32 mouse cellular contexts compared by ENCODE assay signal in genomic region chr4:156069701-156070100, GRCm38 (mm10). TPM values are rescaled to one million over a fixed set of nuclear protein-coding genes. Genes with fewer than 3 reads are reported as not detected.
DNase-seq lines count a peak whose midpoint lies in the region; ATAC-seq lines count a peak whose summit lies in the region.
"Had no signal": no experiment of that assay in that cellular context is flagged by ENCODE, and none has a peak within 500 bp of the region (broad histone marks: within the 10 kb centered on the region; RNA-seq: fewer than 3 reads in every experiment).

No protein-coding gene starts in this region.

- WGBS in forebrain, embryonic 12.5 days: 88% methylated on average over 8 of the region's 8 CpGs
- WGBS in forebrain, embryonic 14.5 days: 91% methylated on average over 8 of the region's 8 CpGs

- H3K9me3 ChIP-seq in forebrain, embryonic 12.5 days: no peaks in the 10 kb centered on the region
- H3K9me3 ChIP-seq in forebrain, embryonic 14.5 days (replicated peaks; ENCODE audit: control insufficient read depth, low read length): no peaks in the 10 kb centered on the region
- H3K9me3 ChIP-seq: forebrain, embryonic 15.5 days; G1E; heart, embryonic 12.5 days; kidney, embryonic 15.5 days; lung, embryonic 15.5 days; midbrain, embryonic 15.5 days; neural tube, embryonic 12.5 days; stomach, embryonic 15.5 days had no signal

- H3K9ac ChIP-seq in forebrain, embryonic 12.5 days: no peak overlapping the region
- no peak overlapping the region for H3K9ac ChIP-seq in forebrain, embryonic 14.5 days (ENCODE audit: low read length)
- H3K9ac ChIP-seq: heart, embryonic 12.5 days; kidney, embryonic 15.5 days; liver, embryonic 14.5 days; lung, embryonic 15.5 days; midbrain, embryonic 15.5 days; neural tube, embryonic 12.5 days; stomach, embryonic 15.5 days had no signal

- H3K27me3 ChIP-seq in forebrain, embryonic 12.5 days: no peaks in the 10 kb centered on the region
- no peaks in the 10 kb centered on the region for H3K27me3 ChIP-seq in forebrain, embryonic 14.5 days (replicated peaks; ENCODE audit: control insufficient read depth, insufficient read depth, low read length)
- H3K27me3 ChIP-seq: forebrain, embryonic 15.5 days; heart, embryonic 12.5 days; kidney, embryonic 15.5 days; lung, embryonic 15.5 days; midbrain, embryonic 15.5 days; neural tube, embryonic 12.5 days; Patski; stomach, embryonic 15.5 days had no signal

- H3K27ac ChIP-seq in forebrain, embryonic 12.5 days: peak overlapping the region; percentile 51; the same call in 1 of the 2 replicates
- H3K27ac ChIP-seq in forebrain, embryonic 14.5 days (ENCODE audit: low read depth, low read length): no peak overlapping the region
- H3K27ac ChIP-seq: hindbrain, postnatal 0 days; kidney, embryonic 15.5 days; liver, embryonic 14.5 days; lung, embryonic 15.5 days; neural tube, embryonic 12.5 days; stomach, embryonic 15.5 days had no signal

- H3K36me3 ChIP-seq in forebrain, embryonic 12.5 days (replicated peaks): no peaks in the 10 kb centered on the region
- H3K36me3 ChIP-seq in forebrain, embryonic 14.5 days (ENCODE audit: control insufficient read depth, insufficient read depth, low read length): no peaks in the 10 kb centered on the region
- H3K36me3 ChIP-seq: forebrain, embryonic 15.5 days; G1E; heart, embryonic 12.5 days; kidney, embryonic 15.5 days; lung, embryonic 15.5 days; midbrain, embryonic 15.5 days; neural tube, embryonic 12.5 days; stomach, embryonic 15.5 days had no signal

- ATAC-seq in forebrain, embryonic 12.5 days (ENCODE audit: low FRiP score): no peak
- ATAC-seq in forebrain, embryonic 14.5 days: no peak
- ATAC-seq: hindbrain, postnatal 0 days; intestine, postnatal 0 days; midbrain, embryonic 15.5 days; Patski had no signal

- peaks cover 14% of the 10 kb centered on the region for H3K4me1 ChIP-seq in forebrain, embryonic 12.5 days
- H3K4me1 ChIP-seq in forebrain, embryonic 14.5 days (ENCODE audit: control insufficient read depth, insufficient read depth, low read length): peaks cover 5% of the 10 kb centered on the region; the same call in 1 of the 2 replicates
- H3K4me1 ChIP-seq: stomach, embryonic 15.5 days had no signal

- H3K4me2 ChIP-seq in forebrain, embryonic 12.5 days: no peak overlapping the region
- H3K4me2 ChIP-seq in forebrain, embryonic 14.5 days (ENCODE audit: low read length): no peak overlapping the region
- H3K4me2 ChIP-seq: forebrain, embryonic 15.5 days; heart, embryonic 12.5 days; kidney, embryonic 15.5 days; lung, embryonic 15.5 days; midbrain, embryonic 15.5 days; neural tube, embryonic 12.5 days; stomach, embryonic 15.5 days had no signal

- no peak overlapping the region for H3K4me3 ChIP-seq in forebrain, embryonic 12.5 days (replicated peaks)
- H3K4me3 ChIP-seq in forebrain, embryonic 14.5 days (ENCODE audit: low read depth, low read length): no peak overlapping the region
- H3K4me3 ChIP-seq: erythroblast, embryonic 14.5 days; forebrain, embryonic 15.5 days; heart, embryonic 12.5 days; kidney, embryonic 15.5 days; lung, embryonic 15.5 days; midbrain, embryonic 15.5 days; neural tube, embryonic 12.5 days; stomach, embryonic 15.5 days had no signal

- no peak for DNase-seq in forebrain, embryonic 14.5 days (ENCODE audit: low spot score)
- peak; percentile 8 for DNase-seq in retina, postnatal 1 day
- DNase-seq in retina, embryonic 14.5 days (ENCODE audit: low spot score): no peak
- DNase-seq in R1 (ENCODE audit: low read depth, low spot score): peak; percentile 10
- DNase-seq in thymus, postnatal 4 days: peak; percentile 53
- DNase-seq in gastrocnemius, adult 8-10 months (ENCODE audit: low spot score in 2 of 2): no peak
- DNase-seq: adrenal gland, adult 8-10 months; cerebellum, adult 11-12 months; cerebellum, postnatal 10 days; gastrocnemius, postnatal 14 days; heart, adult 11 months; kidney, postnatal 36 days; layer of hippocampus, postnatal 36 days; lung, postnatal 36 days had no signal

RNA-seq across cellular contexts. Expression of gene Ttll10, which starts 10.5 kb away (rescaled TPM):
- polyA plus RNA-seq in forebrain, embryonic 12.5 days (2016; fragmentation: Nextera tagmentation; extraction: Ambion mirVana): 0.22 and 0.37 TPM in 2 replicates
- not detected in 2 replicates for polyA plus RNA-seq in forebrain, embryonic 14.5 days (2014; fragmentation: Nextera tagmentation; extraction: Ambion mirVana)
- total RNA-seq in gastrocnemius, adult 8-10 months (2022): not detected
- total RNA-seq: gastrocnemius, postnatal 14 days; heart, postnatal 25 days; left cerebral cortex, postnatal 14 days; megakaryocyte-erythroid progenitor cell, adult 5-6 weeks had no signal
- polyA plus RNA-seq: erythroblast, embryonic 14.5 days; forebrain, embryonic 15.5 days; G1E; midbrain, embryonic 15.5 days had no signal

RNA-seq across cellular contexts. Expression of gene 9430015G10Rik, which starts 40.1 kb away (rescaled TPM):
- polyA plus RNA-seq in forebrain, embryonic 12.5 days (2016; fragmentation: Nextera tagmentation; extraction: Ambion mirVana): 68.9 and 69.0 TPM in 2 replicates
- polyA plus RNA-seq in forebrain, embryonic 14.5 days (2014; fragmentation: Nextera tagmentation; extraction: Ambion mirVana): 29.0 and 34.3 TPM in 2 replicates
- total RNA-seq in gastrocnemius, adult 8-10 months (2022): 1 to 10 TPM; 2.1 to 4.2 (median 2.4) TPM

RNA-seq across cellular contexts. Expression of gene Tnfrsf18, which starts 43.7 kb away (rescaled TPM):
- polyA plus RNA-seq in forebrain, embryonic 12.5 days (2016; fragmentation: Nextera tagmentation; extraction: Ambion mirVana): 1.3 and 1.4 TPM in 2 replicates
- polyA plus RNA-seq in forebrain, embryonic 14.5 days (2014; fragmentation: Nextera tagmentation; extraction: Ambion mirVana): 0.40 and 0.53 TPM in 2 replicates
- total RNA-seq in gastrocnemius, adult 8-10 months (2022): not detected
- total RNA-seq: gastrocnemius, postnatal 14 days; layer of hippocampus, adult 8-10 months; layer of hippocampus, postnatal 36 days had no signal
- polyA plus RNA-seq: erythroblast, embryonic 14.5 days; G1E had no signal

RNA-seq across cellular contexts. Expression of gene Tnfrsf4, which starts 56.1 kb away (rescaled TPM):
- polyA plus RNA-seq in forebrain, embryonic 12.5 days (2016; fragmentation: Nextera tagmentation; extraction: Ambion mirVana): 0.70 and 1.2 TPM in 2 replicates
- polyA plus RNA-seq in forebrain, embryonic 14.5 days (2014; fragmentation: Nextera tagmentation; extraction: Ambion mirVana): 0.43 and 0.60 TPM in 2 replicates
- total RNA-seq in gastrocnemius, adult 8-10 months (2022): 1 to 10 TPM in 3 of 4 experiments, under 1 TPM in 1; 0.65 to 1.9 (median 1.4) TPM

Comparison
In these comparisons a context has a peak if more than half of its experiments do, and no peak if none do; other contexts are left out.
1. DNase-seq: peak in retina, postnatal 1 day (single experiment), R1 (single experiment) and thymus, postnatal 4 days (single experiment); none in forebrain, embryonic 14.5 days (single experiment), retina, embryonic 14.5 days (single experiment) and gastrocnemius, adult 8-10 months (0 of 2).